Mouse (Mus musculus): ENCODE measurements around the gene Nt5c3b. TPM values are rescaled to one million over a fixed set of nuclear protein-coding genes. Genes with fewer than 3 reads are reported as not detected.

Nt5c3b gene
- total and polyA plus RNA-seq, 3 experiments = 54.2 to 63.5 (median 54.4) TPM

- Histone ChIP-seq H3K4me1 (ENCODE audit: control insufficient read depth in 1 of 2, insufficient read depth in 2 of 2) (peaks cover 0 to 3% of the 10 kb centered on the region in 2 experiments; a peak in 2 of 4 replicates), H3K4me3 (replicated peaks in 1 of 3; ENCODE audit: low read depth in 2 of 3, low read length in 2 of 3, poor library complexity in 1 of 3) (no peak overlapping the region), H3K9me3 (replicated peaks; ENCODE audit: low read length) (no peaks in the 10 kb centered on the region), H3K79me2 (replicated peaks; ENCODE audit: control insufficient read depth, extremely low read depth, insufficient read depth, poor library complexity, severe bottlenecking) (no peaks in the 10 kb centered on the region), H3K9ac (ENCODE audit: insufficient read depth, low read depth) (no peak overlapping the region), H3K4me2 (ENCODE audit: insufficient read depth, low read depth, poor library complexity, severe bottlenecking) (no peak overlapping the region), H3K36me3 (replicated peaks in 1 of 2; ENCODE audit: control insufficient read depth in 1 of 2, insufficient read depth in 1 of 2, low read length in 1 of 2) (no peaks in the 10 kb centered on the region), H3K27me3 (replicated peaks) (peaks cover 22% of the 10 kb centered on the region), H3K27ac (ENCODE audit: insufficient read depth, low read depth) (no peak overlapping the region)
- in situ Hi-C loops (cut with MboI; ENCODE audit: low pct_ligation_motif_present, low pct_unique_long_range_greater_than_20kb, low sequenced_read_pairs) = no loop called here
- TF ChIP-seq EP300 (IDR thresholded peaks at IDR 0.05; ENCODE audit: low read length) (no peak), ETS1 (conservative IDR thresholded peaks at IDR 0.05; ENCODE audit: low read depth, low read length) (no peak), JUND (conservative IDR thresholded peaks at IDR 0.05; ENCODE audit: low read depth, low read length) (no peak), USF1 (IDR thresholded peaks at IDR 0.05; ENCODE audit: low read depth, low read length) (no peak)
- no peak for DNase-seq (ENCODE audit: extremely low read depth)
- dilution Hi-C loops (cut with MboI; ENCODE audit: extremely low pct_ligation_motif_present, extremely low pct_unique_long_range_greater_than_20kb, low sequenced_read_pairs) = no loop called here
Observed at GRCm38 (mm10) chr11:100375127-100375526, 66.5 kb downstream of the Nt5c3b start.

Other genes with a start within 250 kb of the Nt5c3b start
- not detected in 2 replicates for gene Krt9, start 248.6 kb downstream of the Nt5c3b start, total RNA-seq (2012; rRNA removed)
- gene Krt9, start 248.6 kb downstream of the Nt5c3b start, total RNA-seq (2014; rRNA removed) = not detected in 2 replicates
- not detected in 2 replicates for gene Krt9, start 248.6 kb downstream of the Nt5c3b start, polyA plus RNA-seq (2012; ENCODE audit: insufficient read length, low read depth)
- not detected in 2 replicates for gene Krt14, start 234.3 kb downstream of the Nt5c3b start, total RNA-seq (2012; rRNA removed)
- not detected in 2 replicates for gene Krt14, start 234.3 kb downstream of the Nt5c3b start, total RNA-seq (2014; rRNA removed)
- not detected in 2 replicates for gene Krt14, start 234.3 kb downstream of the Nt5c3b start, polyA plus RNA-seq (2012; ENCODE audit: insufficient read length, low read depth)
- 0.08 TPM in 1 of 2 replicates, not detected in the other for gene Krt16, start 192.9 kb downstream of the Nt5c3b start, total RNA-seq (2012; rRNA removed)
- gene Krt16, start 192.9 kb downstream of the Nt5c3b start, total RNA-seq (2014; rRNA removed) = not detected in 2 replicates
- not detected in 2 replicates for gene Krt16, start 192.9 kb downstream of the Nt5c3b start, polyA plus RNA-seq (2012; ENCODE audit: insufficient read length, low read depth)
- gene Krt17, start 180.8 kb downstream of the Nt5c3b start, total RNA-seq (2012; rRNA removed) = 0.76 and 0.97 TPM in 2 replicates
- gene Krt17, start 180.8 kb downstream of the Nt5c3b start, total RNA-seq (2014; rRNA removed) = 0.15 TPM in 1 of 2 replicates, not detected in the other
- not detected in 2 replicates for gene Krt17, start 180.8 kb downstream of the Nt5c3b start, polyA plus RNA-seq (2012; ENCODE audit: insufficient read length, low read depth)
- not detected in 2 replicates for gene Krt42, start 171.9 kb downstream of the Nt5c3b start, total RNA-seq (2012; rRNA removed)
- not detected in 2 replicates for gene Krt42, start 171.9 kb downstream of the Nt5c3b start, total RNA-seq (2014; rRNA removed)
- not detected in 2 replicates for gene Krt42, start 171.9 kb downstream of the Nt5c3b start, polyA plus RNA-seq (2012; ENCODE audit: insufficient read length, low read depth)
- gene Eif1, start 121.9 kb downstream of the Nt5c3b start, total RNA-seq (2012; rRNA removed) = 249 and 265 TPM in 2 replicates
- 401 and 406 TPM in 2 replicates for gene Eif1, start 121.9 kb downstream of the Nt5c3b start, total RNA-seq (2014; rRNA removed)
- gene Eif1, start 121.9 kb downstream of the Nt5c3b start, polyA plus RNA-seq (2012; ENCODE audit: insufficient read length, low read depth) = 989 and 1,001 TPM in 2 replicates
- not detected in 2 replicates for gene Gast, start 107.4 kb downstream of the Nt5c3b start, total RNA-seq (2012; rRNA removed)
- gene Gast, start 107.4 kb downstream of the Nt5c3b start, total RNA-seq (2014; rRNA removed) = not detected in 2 replicates
- not detected in 2 replicates for gene Gast, start 107.4 kb downstream of the Nt5c3b start, polyA plus RNA-seq (2012; ENCODE audit: insufficient read length, low read depth)
- 0.21 and 0.34 TPM in 2 replicates for gene Hap1, start 85.7 kb downstream of the Nt5c3b start, total RNA-seq (2012; rRNA removed)
- not detected in 2 replicates for gene Hap1, start 85.7 kb downstream of the Nt5c3b start, total RNA-seq (2014; rRNA removed)
- gene Hap1, start 85.7 kb downstream of the Nt5c3b start, polyA plus RNA-seq (2012; ENCODE audit: insufficient read length, low read depth) = 0.22 TPM in 1 of 2 replicates, not detected in the other
- 0.92 and 1.1 TPM in 2 replicates for gene Jup, start 44.0 kb downstream of the Nt5c3b start, total RNA-seq (2012; rRNA removed)
- 0.34 and 0.68 TPM in 2 replicates for gene Jup, start 44.0 kb downstream of the Nt5c3b start, total RNA-seq (2014; rRNA removed)
- gene Jup, start 44.0 kb downstream of the Nt5c3b start, polyA plus RNA-seq (2012; ENCODE audit: insufficient read length, low read depth) = 1.3 and 1.4 TPM in 2 replicates
- 0.04 TPM in 1 of 2 replicates, not detected in the other for gene P3h4, start 27.0 kb downstream of the Nt5c3b start, total RNA-seq (2012; rRNA removed)
- gene P3h4, start 27.0 kb downstream of the Nt5c3b start, total RNA-seq (2014; rRNA removed) = not detected in 2 replicates
- not detected in 2 replicates for gene P3h4, start 27.0 kb downstream of the Nt5c3b start, polyA plus RNA-seq (2012; ENCODE audit: insufficient read length, low read depth)
- 0.34 and 0.63 TPM in 2 replicates for gene Fkbp10, start 26.1 kb downstream of the Nt5c3b start, total RNA-seq (2012; rRNA removed)
- gene Fkbp10, start 26.1 kb downstream of the Nt5c3b start, total RNA-seq (2014; rRNA removed) = 0.24 and 0.46 TPM in 2 replicates
- gene Fkbp10, start 26.1 kb downstream of the Nt5c3b start, polyA plus RNA-seq (2012; ENCODE audit: insufficient read length, low read depth) = 0.30 and 0.31 TPM in 2 replicates
- 0.67 and 1.1 TPM in 2 replicates for gene Klhl10, start 109 bp upstream of the Nt5c3b start, total RNA-seq (2012; rRNA removed)
- 0.48 and 0.54 TPM in 2 replicates for gene Klhl10, start 109 bp upstream of the Nt5c3b start, total RNA-seq (2014; rRNA removed)
- 0.30 and 0.56 TPM in 2 replicates for gene Klhl10, start 109 bp upstream of the Nt5c3b start, polyA plus RNA-seq (2012; ENCODE audit: insufficient read length, low read depth)
- 19.5 and 24.1 TPM in 2 replicates for gene Klhl11, start 30.9 kb upstream of the Nt5c3b start, total RNA-seq (2012; rRNA removed)
- gene Klhl11, start 30.9 kb upstream of the Nt5c3b start, total RNA-seq (2014; rRNA removed) = 12.8 and 13.7 TPM in 2 replicates
- 9.8 and 10.1 TPM in 2 replicates for gene Klhl11, start 30.9 kb upstream of the Nt5c3b start, polyA plus RNA-seq (2012; ENCODE audit: insufficient read length, low read depth)
- 246 and 263 TPM in 2 replicates for gene Acly, start 86.2 kb upstream of the Nt5c3b start, total RNA-seq (2012; rRNA removed)
- 245 and 277 TPM in 2 replicates for gene Acly, start 86.2 kb upstream of the Nt5c3b start, total RNA-seq (2014; rRNA removed)
- gene Acly, start 86.2 kb upstream of the Nt5c3b start, polyA plus RNA-seq (2012; ENCODE audit: insufficient read length, low read depth) = 196 and 213 TPM in 2 replicates
- gene Ttc25, start 103.8 kb upstream of the Nt5c3b start, total RNA-seq (2012; rRNA removed) = 1.3 and 1.8 TPM in 2 replicates
- gene Ttc25, start 103.8 kb upstream of the Nt5c3b start, total RNA-seq (2014; rRNA removed) = 0.51 and 0.70 TPM in 2 replicates
- gene Ttc25, start 103.8 kb upstream of the Nt5c3b start, polyA plus RNA-seq (2012; ENCODE audit: insufficient read length, low read depth) = 6.4 and 12.8 TPM in 2 replicates
- gene Cnp, start 133.1 kb upstream of the Nt5c3b start, total RNA-seq (2012; rRNA removed) = 80.2 and 91.6 TPM in 2 replicates
- 75.9 and 87.8 TPM in 2 replicates for gene Cnp, start 133.1 kb upstream of the Nt5c3b start, total RNA-seq (2014; rRNA removed)
- gene Cnp, start 133.1 kb upstream of the Nt5c3b start, polyA plus RNA-seq (2012; ENCODE audit: insufficient read length, low read depth) = 77.7 and 81.2 TPM in 2 replicates
- 59.9 and 70.0 TPM in 2 replicates for gene Nkiras2, start 177.4 kb upstream of the Nt5c3b start, total RNA-seq (2012; rRNA removed)
- gene Nkiras2, start 177.4 kb upstream of the Nt5c3b start, total RNA-seq (2014; rRNA removed) = 46.6 and 53.8 TPM in 2 replicates
- gene Nkiras2, start 177.4 kb upstream of the Nt5c3b start, polyA plus RNA-seq (2012; ENCODE audit: insufficient read length, low read depth) = 57.9 and 60.0 TPM in 2 replicates
- gene Dnajc7, start 178.4 kb upstream of the Nt5c3b start, total RNA-seq (2012; rRNA removed) = 249 and 250 TPM in 2 replicates
- gene Dnajc7, start 178.4 kb upstream of the Nt5c3b start, total RNA-seq (2014; rRNA removed) = 123 and 141 TPM in 2 replicates
- gene Dnajc7, start 178.4 kb upstream of the Nt5c3b start, polyA plus RNA-seq (2012; ENCODE audit: insufficient read length, low read depth) = 455 and 516 TPM in 2 replicates